Mouse (Mus musculus) testis, adult 2 months (tissue): ENCODE data around the gene Ccdc127.
A peak's percentile ranks its signal among the peaks of the same experiment; 100 is the strongest.

ENCODE experiments used
- CTCF ChIP-seq: fragments of 200-500 bp; IDR thresholded peaks from 2 replicates; pipeline ENCODE4 v1.5.1; 2012; ENCODE audit warnings: low read depth, mild to moderate bottlenecking, inconsistent platforms, low read length, moderate library complexity; ENCODE audit not compliant: control insufficient read depth, insufficient read depth, insufficient replicate concordance
- POLR2A ChIP-seq: fragments of 200-500 bp; IDR thresholded peaks from 2 replicates; pipeline ENCODE4 v1.6.1; 2012; ENCODE audit warnings: low read depth, mild to moderate bottlenecking, inconsistent platforms, low read length, moderate library complexity; ENCODE audit not compliant: control insufficient read depth

DNA sequence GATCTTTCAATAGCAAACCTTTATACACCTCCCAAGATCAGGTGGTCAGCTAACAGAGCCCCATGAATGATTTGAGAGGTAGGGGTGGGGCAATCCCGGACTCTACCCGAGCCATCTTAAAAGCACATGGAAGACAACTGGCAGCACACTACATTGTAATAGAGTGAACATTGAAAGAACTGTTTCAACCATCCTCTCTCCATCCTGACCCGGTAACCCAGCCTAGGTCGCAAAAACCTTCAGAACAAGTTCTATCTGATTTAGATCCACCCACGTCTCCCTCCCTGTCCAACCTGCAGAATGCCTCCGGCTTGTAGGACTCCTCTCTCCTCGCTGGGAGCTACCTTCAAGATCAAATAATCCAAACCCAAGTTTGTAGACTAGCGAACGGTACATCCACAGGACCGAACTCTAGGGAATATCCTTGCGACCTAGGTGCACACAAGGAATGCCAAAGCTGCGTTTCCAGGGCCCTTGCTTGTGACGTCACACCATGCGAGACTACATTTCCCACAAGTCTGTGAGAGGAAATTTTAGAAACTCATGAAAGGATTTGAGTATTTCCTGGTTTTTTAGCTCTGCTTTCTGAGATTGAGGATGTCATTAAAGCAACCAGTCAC, 40.4 kb downstream of the Ccdc127 start, which contains the start of gene Zfp72:
- TF ChIP-seq CTCF: no peak
- peak; percentile 74; the same call in 1 of the 2 replicates for TF ChIP-seq POLR2A
